Comparison of ENCODE assay signal across 11 mouse cellular contexts in genomic region chr9:102493044-102493443, GRCm38 (mm10). TPM values are rescaled to one million over a fixed set of nuclear protein-coding genes. Genes with fewer than 3 reads are reported as not detected.
A peak's percentile ranks its signal among the peaks of the same experiment; 100 is the strongest.
DNase-seq lines count a peak whose midpoint lies in the region; ATAC-seq lines count a peak whose summit lies in the region.
"Had no signal": no experiment of that assay in that cellular context is flagged by ENCODE, and none has a peak within 500 bp of the region (broad histone marks: within the 10 kb centered on the region; RNA-seq: fewer than 3 reads in every experiment).

No protein-coding gene starts in this region.

- H3K36me3 ChIP-seq in embryonic facial prominence, embryonic 10.5 days (replicated peaks) = no peaks in the 10 kb centered on the region
- H3K36me3 ChIP-seq in lung, embryonic 16.5 days (ENCODE audit: control insufficient read depth, insufficient read depth, low read length) = no peaks in the 10 kb centered on the region

- H3K27me3 ChIP-seq in embryonic facial prominence, embryonic 10.5 days (replicated peaks; ENCODE audit: low read depth, poor library complexity, severe bottlenecking) = no peaks in the 10 kb centered on the region
- no peaks in the 10 kb centered on the region for H3K27me3 ChIP-seq in lung, embryonic 16.5 days (ENCODE audit: control insufficient read depth, insufficient read depth, low read depth, low read length)

- whole genome bisulfite sequencing in embryonic facial prominence, embryonic 10.5 days = 42% methylated on average over 4 of the region's 4 CpGs
- WGBS in lung, embryonic 16.5 days = 25% methylated on average over 4 of the region's 4 CpGs

- H3K9me3 ChIP-seq in embryonic facial prominence, embryonic 10.5 days = no peaks in the 10 kb centered on the region
- no peaks in the 10 kb centered on the region for H3K9me3 ChIP-seq in lung, embryonic 16.5 days (ENCODE audit: control insufficient read depth, low read length)

- H3K9ac ChIP-seq in lung, embryonic 16.5 days (ENCODE audit: low read length) = no peak overlapping the region
- H3K9ac ChIP-seq: liver, postnatal 0 days had no signal

- H3K27ac ChIP-seq in embryonic facial prominence, embryonic 10.5 days (replicated peaks) = no peak overlapping the region; the same call in 1 of the 2 replicates
- no peak overlapping the region for H3K27ac ChIP-seq in lung, embryonic 16.5 days (ENCODE audit: low read length)

- H3K4me3 ChIP-seq in embryonic facial prominence, embryonic 10.5 days = no peak overlapping the region
- H3K4me3 ChIP-seq in lung, embryonic 16.5 days (ENCODE audit: low read length) = no peak overlapping the region
- H3K4me3 ChIP-seq: erythroblast, embryonic 14.5 days had no signal

- H3K4me2 ChIP-seq in lung, embryonic 16.5 days (ENCODE audit: low read depth, low read length) = no peak overlapping the region

- DNase-seq in gastrocnemius, adult 18-20 months (ENCODE audit: low spot score) = peak; percentile 65
- DNase-seq in gastrocnemius, postnatal 10 days = no peak
- peak; percentile 38 for DNase-seq in adrenal gland, postnatal 10 days
- DNase-seq in embryonic facial prominence, embryonic 10.5 days (ENCODE audit: low spot score) = peak; percentile 11
- DNase-seq in right cerebral cortex, postnatal 14 days = no peak
- DNase-seq in urinary bladder, postnatal 4 days (ENCODE audit: low spot score in 2 of 2) = no peak
- DNase-seq: kidney, adult 8-10 months; liver, postnatal 0 days had no signal

- peaks cover 12% of the 10 kb centered on the region for H3K4me1 ChIP-seq in embryonic facial prominence, embryonic 10.5 days
- no peaks in the 10 kb centered on the region for H3K4me1 ChIP-seq in lung, embryonic 16.5 days (replicated peaks; ENCODE audit: control insufficient read depth, insufficient read depth, low read length)

- peak; percentile 41; the same call in 1 of the 2 replicates for ATAC-seq in lung, embryonic 16.5 days (ENCODE audit: low read depth)
- ATAC-seq in frontal cortex, adult (ENCODE audit: low TSS enrichment) = no peak
- ATAC-seq: liver, postnatal 0 days had no signal

RNA-seq across cellular contexts. Expression of gene Ky, which starts 12.5 kb away (rescaled TPM):
- total RNA-seq in gastrocnemius, adult 18-20 months (2021) = 10 to 100 TPM; 71.6 to 73.7 TPM
- 100 to 1,000 TPM; 133 to 138 TPM for total RNA-seq in gastrocnemius, postnatal 10 days (2021)
- 1 to 10 TPM; 1.3 to 6.9 TPM for total RNA-seq in adrenal gland, postnatal 10 days (2021)
- 0.04 and 0.10 TPM in 2 replicates for polyA plus RNA-seq in embryonic facial prominence, embryonic 10.5 days (2016; fragmentation: Nextera tagmentation; extraction: Ambion mirVana)
- 0.20 and 0.25 TPM in 2 replicates for polyA plus RNA-seq in lung, embryonic 16.5 days (2015; fragmentation: Nextera tagmentation; extraction: Ambion mirVana)
- polyA plus RNA-seq: erythroblast, embryonic 14.5 days; liver, postnatal 0 days had no signal

Comparison
In these comparisons a context has a peak if more than half of its experiments do, and no peak if none do; other contexts are left out.
1. DNase-seq: peak in gastrocnemius, adult 18-20 months (single experiment), adrenal gland, postnatal 10 days (single experiment) and embryonic facial prominence, embryonic 10.5 days (single experiment); none in gastrocnemius, postnatal 10 days (single experiment), right cerebral cortex, postnatal 14 days (single experiment) and urinary bladder, postnatal 4 days (0 of 2).
2. RNA of gene Ky, which starts 12.5 kb away (total RNA-seq): 133 to 138 TPM in gastrocnemius, postnatal 10 days and 71.6 to 73.7 TPM in gastrocnemius, adult 18-20 months; 1.3 to 6.9 TPM in adrenal gland, postnatal 10 days; every median in the first group is over 4 times any median in the second.